Mouse (Mus musculus) bone marrow, adult 2 months (tissue): ENCODE data around the gene Olfr523.

Experiments used
- CTCF ChIP-seq: fragments of 200-500 bp; IDR thresholded peaks from 2 replicates; pipeline ENCODE4 v1.5.1; 2011; ENCODE audit warnings: low read length, control low read depth; ENCODE audit not compliant: control insufficient read depth, insufficient read depth
- POLR2A ChIP-seq: fragments of 200-500 bp; IDR thresholded peaks from 2 replicates; pipeline ENCODE4 v1.6.1; 2011; ENCODE audit warnings: low read depth, mild to moderate bottlenecking, control low read depth, low read length, borderline replicate concordance; ENCODE audit not compliant: control insufficient read depth

DNA sequence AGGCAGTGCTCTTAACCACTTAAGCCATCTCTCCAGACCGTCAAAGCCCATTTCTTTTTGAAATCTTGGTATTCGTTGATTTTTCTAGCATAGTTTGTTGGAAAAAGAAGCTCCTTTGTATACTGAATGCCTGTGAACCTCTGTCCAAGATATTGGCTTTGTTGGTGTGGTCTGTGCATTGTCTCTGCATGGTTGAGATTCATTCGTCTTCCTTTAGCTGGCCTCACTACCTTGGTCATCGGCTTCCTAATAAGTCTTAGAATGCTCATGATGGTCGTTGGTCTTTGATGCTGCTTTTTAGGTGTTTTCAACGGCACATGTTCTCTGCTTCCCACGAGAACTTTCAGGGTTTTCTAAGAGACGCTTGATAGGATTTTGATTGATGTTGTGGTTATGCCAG is 23.0 kb downstream of the Olfr523 start:
- TF ChIP-seq POLR2A, result no peak
- no peak for TF ChIP-seq CTCF
